Mouse (Mus musculus) B cell, adult 2 months (primary cell): Measurements from ENCODE around the gene Tecpr2.

Experiments used
- DNase-seq, 2 experiments: peaks; one replicate each; pipeline ENCODE4 v3.0.0; 2022

Gene Tecpr2

DNA sequence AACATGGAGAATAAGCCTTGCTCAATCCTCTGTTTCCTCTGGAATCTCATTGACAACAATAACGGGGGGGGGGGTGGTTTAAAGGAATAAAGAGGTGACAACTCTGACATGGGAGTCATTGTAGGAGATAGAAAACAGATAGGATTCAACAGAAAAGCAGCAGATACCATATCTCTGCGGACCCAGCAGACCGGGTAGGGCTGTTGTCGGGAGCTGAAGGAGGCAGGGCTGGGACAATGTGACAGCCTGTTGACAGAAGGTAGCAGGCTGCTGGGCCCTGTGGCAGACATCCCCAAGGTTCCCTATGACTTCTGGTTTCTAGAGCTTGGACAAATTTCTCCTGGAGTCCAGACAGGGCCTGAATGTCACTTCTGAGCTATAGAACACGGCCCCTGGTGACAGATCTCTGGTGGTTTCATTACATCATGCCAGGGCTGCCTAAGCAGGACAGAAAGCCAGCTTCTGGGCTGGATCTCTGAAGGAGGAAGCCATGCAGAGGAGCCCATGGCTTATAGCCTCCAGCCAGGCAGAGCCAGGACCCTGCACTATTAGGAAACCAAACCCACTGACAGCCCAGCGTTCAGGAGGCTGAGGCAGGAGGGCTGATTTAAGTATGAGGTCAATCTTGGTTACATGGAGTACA is 120.7 kb downstream of the Tecpr2 start:
- no peak for DNase-seq

GRCm38 (mm10) chr12:111016807-111017206 is 127.7 kb downstream of the Tecpr2 start:
- DNase-seq, result no peak

- DNase-seq, result no peak
These were observed 129.0 kb downstream of the Tecpr2 start for GRCm38 (mm10) chr12:111018068-111018467.

DNA sequence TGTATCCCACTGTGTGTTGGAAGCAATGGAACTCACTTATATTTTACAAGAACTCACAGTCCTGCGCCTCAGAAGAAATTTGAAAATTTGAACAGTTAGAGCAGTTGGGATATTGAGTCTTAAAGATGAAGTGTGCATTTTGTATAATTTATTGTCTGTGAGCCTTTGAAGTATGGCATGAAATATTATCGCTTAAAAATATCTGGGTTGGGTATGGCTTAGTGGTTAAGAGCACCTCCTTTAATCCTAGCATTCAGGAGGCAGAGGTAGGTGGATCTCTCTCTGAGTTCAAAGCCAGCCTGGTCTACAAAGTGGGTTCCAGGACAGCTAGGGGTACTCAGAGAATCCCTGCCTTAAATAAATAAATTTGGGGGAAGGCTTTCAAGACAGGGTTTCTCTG is 130.0 kb downstream of the Tecpr2 start:
- DNase-seq, result no peak

DNA sequence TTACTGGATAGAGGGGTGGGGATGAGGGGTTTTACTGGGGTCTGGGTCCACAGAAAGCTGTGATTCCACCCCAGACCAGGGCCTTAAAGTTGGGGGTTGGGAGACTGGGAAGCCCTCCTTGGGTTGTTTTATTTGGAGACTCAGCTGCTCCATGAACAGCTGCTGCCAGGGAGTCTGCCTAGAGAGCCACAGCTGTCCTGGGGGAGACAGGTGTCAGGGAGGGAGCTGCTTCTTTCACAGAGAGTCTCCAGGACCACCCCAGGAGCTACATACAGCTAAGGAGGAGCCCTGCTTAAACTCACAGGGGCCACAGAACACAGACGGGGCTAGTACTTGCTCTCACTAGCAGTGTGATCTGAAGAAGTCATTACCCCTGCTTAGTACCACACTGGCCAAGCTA is 132.1 kb downstream of the Tecpr2 start:
- no peak for DNase-seq

GRCm38 (mm10) chr12:111021577-111021976 is 132.5 kb downstream of the Tecpr2 start:
- no peak for DNase-seq
